Mouse (Mus musculus): ENCODE data around the gene Sema3f.

Sema3f gene

DNA sequence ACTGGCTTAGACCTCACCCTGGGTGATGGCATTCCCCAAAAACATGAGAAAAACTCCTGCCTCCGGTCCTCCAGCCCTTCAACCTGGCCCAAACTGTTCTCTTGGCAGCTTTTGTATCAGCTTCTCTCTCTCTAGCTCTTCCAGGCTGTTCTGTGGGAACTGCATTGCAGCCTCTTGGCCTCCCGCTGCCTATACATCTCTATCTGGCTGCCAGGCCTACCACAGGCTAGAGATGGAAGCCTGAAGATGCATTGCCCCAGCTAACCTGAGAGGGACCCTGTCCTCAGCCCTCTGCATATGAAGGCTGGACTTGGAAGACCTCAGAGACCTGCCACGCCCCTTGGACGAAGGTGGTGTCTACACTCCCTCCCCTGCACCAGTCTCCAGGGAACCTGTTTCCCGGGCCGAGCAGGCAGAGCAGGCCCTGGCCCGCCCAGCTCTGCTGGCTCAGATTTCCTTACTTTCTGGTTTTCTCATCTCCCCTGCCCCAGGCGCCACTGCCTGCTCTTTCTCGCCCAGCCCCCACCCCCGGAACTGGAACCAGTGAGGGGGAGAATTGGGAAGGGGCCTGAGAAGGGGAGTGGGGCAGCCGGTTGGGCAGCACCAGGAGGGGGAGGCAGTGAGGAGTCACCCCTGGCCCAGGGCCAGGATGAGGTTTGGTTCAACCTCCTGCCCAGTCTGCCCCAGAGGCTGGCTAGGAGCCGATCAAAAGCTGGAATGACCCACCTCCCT lies 4.1 kb upstream of the Sema3f start:
- DNase-seq: peak; percentile 59

DNA sequence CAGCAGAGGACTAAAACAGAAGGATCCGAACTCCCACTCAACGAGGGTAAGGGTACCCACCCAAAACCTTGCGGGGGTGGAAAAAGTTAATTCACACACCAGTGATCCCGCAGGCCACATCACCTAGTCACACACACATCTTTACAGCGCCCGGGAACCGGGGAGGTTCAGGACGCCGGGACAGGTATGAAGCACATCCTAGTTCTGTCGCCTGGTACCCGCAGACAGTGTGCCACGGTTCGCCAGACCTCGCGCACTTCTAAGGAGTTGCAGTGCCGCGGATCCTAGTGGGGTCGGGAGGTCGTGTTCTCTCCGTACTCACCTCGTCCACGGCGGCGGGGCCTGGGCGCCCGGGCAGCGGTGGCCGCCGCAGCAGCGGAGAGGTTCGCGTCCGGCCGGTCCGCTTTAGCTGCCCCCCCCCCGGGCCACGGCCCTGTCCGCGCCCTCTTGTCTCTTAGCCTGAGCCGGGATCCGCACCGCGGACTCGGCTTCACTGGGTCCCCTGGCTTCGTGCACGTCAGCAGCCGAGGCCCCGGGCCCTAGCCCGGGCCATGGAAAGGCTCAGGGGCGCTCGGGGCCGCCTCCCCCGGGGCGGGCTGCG lies 1.1 kb downstream of the Sema3f start:
- no peak for DNase-seq

DNA sequence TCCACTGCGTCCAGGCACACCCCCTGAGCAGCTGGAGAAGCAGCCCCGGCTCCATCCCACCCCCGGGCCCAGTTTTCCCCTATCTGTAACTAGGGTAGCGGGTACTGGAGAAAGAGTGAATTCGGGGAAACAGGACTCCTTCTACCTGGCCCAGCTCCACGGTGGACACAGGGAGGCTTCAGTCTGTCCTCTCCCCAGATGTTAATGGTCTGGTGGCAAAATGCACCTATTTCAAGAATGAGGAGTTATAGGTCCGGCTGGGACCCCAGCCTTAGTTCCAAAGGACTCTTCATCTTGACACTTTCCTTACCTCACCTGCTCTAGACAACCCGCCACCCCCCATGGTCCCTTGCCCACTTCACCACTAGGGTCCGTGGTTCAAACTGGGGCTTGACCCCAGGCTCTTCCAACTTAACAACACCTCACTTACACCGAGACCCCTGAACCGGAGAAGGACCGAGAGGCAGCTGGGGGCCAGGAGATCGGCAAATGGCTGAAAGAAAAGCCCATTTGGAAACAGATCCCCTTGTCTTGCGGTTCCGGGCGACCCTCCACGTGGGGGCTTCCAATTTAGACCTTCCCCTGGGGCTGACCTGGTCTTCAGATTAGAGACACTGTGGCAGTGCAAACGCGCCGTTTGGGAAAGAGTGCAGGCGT lies 1.7 kb downstream of the Sema3f start:
- DNase-seq: no peak

DNA sequence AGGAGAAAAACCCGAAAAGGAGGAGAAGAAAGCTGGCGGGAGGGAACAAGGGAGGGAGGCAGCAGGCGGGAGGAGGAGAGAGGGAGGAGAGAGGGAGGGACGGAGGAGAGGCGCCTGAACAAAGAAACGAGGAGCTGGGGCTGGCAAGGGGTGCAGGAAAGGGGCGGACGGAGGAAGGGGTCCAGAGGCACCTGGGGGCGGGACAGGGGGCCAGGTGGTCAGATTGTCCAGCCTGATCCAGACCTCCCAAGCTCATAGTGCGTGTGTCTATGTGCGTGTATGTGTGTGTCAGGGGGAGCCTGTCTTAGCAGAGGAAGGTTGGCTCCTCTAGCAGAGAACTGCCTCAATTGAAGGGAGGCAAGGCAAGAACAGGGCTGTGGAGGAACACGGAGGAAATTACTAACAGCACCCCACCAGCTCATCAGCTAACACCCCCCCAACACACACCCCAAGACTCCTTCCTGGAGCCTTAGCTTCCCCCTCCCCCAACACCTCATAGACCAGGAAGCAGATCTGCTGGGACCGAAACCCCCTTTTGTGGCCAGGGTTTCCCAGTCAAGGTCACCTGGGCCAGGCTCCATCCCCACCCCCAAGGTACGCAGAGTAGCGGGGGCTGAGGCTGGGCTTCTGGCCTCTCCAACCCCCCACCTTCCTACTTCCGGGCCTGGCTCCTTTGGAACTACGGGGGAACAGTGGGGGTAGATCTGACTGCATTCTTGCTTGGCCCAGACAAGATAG lies 2.4 kb downstream of the Sema3f start:
- DNase-seq: no peak

DNA sequence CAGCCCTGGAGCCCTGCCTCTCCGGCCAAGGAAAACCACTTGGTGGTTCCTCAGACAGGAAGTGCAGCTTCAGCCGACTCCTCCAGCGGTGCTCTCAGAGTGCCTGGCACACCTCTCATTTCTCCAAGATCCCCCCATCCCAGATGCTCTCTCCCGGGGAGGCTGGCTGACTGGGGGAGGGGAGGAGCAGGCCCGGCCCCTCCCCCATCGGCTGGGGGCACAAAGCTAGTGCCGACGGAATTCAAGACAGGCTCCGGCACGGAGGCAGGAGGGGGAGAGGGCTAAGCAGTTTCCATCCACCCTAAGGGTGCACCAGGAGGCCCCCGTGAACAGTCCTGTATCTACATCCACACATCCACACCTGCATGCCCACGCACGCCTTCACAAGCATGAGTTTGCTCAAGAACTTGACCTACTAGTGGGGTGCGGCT lies 3.5 kb downstream of the Sema3f start:
- no peak for DNase-seq

DNA sequence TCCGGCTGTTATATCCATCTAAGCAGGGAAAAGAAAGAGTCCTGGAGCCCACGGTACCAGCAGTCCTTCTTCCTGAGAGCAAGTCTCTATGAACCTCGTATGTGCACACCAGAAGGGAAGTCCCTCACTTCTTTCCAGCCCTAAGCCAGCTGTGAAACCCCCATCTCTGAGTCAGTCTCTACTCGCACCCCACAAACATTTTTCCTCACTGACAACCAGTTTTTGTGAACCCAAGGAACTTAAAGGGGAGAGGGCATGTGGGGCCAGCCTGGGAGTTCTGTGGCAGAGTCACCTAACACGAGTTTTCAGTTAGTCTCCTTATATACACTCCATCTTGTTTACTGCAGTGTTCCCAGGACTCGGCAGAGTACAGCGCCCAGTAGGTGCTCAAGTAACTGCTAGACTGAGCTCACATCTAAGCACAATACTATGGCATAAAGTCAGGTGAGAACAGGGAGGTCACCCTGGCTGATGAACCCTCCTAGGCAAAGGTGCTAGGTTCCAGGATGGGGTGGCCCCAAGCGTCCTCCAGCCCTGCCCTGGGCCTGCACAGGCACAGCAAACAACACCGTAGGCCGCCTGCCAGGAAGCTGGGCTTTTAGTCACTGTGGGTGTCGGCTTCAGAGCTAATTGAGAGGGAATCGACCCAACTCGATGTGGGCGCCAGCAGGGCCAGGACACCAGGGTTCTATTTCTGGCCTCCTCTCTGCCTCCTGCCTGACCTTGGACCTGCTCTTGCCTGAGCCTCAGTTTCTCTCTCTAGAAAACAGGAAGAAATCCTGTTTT lies 6.7 kb downstream of the Sema3f start:
- DNase-seq: no peak

DNA sequence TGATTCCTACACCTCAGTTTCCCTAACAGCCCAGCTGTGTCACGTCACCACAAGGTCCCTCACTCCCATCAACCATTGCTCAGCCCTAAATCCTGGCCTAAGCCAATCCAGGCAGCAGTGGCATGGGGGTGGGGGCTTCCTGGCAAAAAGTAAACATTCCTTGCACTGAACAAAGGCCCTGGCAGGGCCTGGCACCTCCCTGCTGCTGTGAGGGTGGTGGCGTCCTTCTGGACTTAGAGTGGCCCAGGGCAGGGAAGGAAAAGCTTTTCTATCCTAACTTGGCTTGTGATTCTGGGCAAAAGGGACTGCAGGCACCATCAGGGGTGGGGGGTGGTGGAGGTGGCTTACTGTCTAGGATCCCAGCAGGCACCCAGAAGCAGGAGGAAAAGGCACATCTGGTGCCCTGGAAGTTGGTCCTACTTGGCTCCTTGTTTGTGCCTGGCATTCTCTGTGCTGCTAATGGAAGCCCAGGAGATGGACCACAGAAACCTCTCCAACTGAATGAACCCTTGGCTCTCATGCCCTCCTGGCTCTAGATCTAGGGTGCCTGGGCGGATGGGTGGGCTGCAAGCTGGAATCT lies 7.6 kb downstream of the Sema3f start:
- no peak for DNase-seq

DNA sequence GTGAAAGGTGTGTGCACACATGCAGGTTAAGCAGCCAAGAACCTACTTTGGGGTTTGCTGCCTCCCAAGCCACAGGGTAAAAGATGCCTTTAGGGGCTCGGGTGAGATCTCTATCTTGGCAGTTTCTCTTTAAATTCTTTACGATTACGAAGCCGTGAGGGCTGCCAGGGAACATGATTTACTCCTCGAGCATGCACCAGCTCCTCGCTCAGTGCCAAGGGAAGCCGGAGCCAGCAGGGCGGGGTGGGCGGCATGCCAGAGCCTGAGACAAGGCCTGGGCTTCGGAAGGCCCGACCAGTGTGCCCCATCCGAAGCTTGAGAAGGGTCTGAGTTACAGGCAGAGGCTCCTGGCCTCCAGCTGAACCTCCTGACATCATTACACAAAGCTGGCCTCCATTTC lies 8.7 kb downstream of the Sema3f start:
- DNase-seq: peak; percentile 80

DNA sequence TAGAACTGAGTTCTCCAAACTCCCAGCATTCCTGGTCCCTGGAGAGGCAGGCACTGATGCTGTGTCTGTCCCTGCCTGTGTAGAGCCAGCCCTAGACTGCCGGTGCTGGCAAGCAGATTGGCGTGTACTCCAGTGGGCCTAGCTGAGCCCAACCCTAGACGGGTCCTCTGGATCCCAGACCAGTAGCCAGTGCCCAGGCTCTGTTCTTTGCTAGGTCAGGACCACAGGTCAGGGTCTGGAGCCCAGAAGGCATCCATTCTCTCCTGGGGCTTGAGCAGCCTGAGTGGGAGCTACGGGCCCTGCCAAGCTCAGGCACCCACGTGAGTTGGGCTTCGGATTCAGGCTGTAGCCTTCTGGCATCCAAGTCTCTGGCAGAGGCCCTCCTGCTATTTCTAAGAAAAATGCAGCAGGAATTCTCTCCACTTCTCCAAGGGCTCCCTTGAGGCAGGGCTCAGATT lies 10.1 kb downstream of the Sema3f start:
- no peak for DNase-seq

DNA sequence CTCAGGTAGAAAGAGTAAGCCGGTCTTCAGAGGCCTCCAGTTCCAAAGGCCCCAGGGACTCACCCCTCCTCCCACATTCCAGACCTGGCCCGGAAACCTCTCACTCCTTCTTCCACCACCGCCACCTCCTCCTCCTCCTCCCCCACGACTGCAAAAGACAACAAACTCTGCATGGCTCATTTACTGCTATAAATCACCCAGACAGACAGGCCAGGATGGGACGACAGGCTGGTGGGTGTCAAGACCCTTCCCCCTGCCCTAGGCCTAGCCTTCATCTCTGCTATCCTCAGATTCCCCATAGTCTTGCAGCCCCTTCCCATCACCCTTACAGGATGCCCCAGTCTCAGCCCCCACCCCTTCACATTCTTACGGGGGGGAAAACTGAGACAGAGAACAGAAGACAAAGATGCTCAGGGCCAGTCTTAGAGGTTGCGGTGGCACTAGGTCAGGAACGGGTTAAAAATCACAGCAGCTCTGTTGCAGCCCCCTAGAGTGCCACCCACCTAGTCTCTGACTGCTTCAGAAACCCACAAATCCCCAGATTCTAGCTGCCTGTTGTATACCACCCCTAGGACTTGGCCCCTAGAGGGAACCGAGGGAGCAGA lies 10.8 kb downstream of the Sema3f start:
- no peak for DNase-seq

DNA sequence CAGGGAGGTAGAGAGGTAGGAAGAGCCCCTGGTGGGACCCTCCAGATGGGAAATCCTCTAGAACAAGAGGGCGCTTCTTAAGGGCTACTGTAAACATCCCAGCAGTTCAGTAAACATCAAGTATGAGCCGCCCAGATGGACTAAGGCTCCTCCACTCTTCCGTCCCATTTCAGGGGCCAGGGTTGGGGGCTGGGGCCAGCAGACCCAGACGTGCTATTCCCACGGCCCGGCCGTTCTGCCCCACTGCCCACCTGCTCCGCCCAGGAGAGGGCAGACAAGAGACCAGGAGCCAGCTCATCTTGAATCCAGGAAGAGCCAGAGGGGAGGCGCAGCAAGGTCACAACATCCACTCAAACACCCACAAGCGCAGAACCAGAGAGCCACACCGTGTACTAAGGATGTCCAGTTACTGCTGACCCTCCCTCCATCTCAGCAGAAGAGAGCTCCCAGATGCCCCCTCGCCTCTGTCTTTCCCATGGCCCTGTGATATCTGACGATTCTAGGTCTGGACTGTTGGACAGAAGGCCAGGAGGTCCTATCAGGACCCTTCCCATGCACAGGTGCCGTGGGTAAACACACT lies 11.6 kb downstream of the Sema3f start:
- DNase-seq: no peak

DNA sequence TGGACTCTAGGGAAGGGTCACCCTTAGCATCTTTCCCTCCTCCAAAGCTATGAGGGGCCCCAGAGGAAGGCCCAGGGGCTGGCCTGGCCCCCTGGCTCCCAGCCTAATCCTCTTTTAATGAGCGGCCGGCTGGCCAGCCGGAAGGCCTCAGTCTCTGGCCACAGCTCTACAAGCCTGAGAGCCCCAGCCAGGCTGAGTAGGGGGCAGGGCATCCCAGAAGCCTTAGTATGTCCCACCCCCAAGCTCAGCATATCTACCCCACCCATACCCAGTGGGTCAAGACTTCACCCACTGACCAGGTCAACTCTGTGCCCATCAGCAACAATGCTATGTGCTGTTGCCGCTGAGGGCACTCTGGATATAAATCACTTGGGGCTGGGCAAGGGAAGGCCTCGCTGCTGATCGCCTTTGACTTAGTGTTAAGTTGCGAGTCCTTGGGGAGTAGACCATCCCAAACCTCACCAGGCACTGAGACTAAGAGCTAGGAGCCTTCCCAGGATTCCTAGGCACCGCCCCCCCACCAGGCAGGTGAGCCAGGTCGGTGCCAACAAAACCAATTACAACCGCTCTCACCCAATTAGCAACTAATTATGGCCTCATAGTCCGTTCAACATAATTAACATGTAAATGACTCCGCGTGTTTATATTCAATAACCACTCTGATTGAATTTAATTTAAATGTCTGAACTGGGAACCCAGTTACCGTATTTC lies 12.3 kb downstream of the Sema3f start:
- DNase-seq: no peak

DNA sequence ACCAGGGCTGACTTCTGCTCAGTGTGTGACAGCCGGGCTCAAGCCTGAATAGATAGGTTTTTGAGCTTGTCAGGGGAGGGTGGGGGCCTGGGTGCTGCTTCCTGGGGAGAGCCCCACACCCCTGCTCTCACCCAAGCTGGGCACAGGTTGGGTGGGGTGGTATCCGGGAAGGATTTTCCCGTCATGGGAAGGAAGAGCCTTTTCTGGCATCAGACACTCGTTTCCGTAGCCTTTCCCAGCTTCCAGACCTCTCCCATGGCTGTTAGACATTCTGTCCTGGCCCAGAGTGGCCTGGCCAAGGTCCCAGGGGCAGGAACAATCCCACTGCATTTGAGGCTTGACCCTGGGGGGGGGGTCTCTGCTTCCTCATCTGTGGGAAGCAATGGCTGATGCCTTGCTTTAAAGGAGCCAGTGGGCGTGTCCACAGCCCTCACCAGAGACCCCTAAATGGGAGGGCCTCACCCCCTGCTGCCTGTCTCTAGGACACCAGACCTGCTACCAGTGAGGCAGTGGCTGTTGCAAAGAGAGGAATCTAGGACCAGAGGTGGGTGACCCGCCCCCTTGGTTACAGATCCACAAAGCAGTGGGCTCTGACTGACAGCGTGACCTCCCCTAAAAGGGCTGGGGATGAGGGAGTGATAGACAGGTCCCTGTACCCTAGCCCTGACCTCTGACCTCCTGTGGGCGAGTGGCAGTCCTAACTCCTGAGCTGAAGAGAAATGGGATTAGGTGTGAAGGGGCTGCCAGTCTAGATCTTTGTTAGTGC lies 13.2 kb downstream of the Sema3f start:
- no peak for DNase-seq

DNA sequence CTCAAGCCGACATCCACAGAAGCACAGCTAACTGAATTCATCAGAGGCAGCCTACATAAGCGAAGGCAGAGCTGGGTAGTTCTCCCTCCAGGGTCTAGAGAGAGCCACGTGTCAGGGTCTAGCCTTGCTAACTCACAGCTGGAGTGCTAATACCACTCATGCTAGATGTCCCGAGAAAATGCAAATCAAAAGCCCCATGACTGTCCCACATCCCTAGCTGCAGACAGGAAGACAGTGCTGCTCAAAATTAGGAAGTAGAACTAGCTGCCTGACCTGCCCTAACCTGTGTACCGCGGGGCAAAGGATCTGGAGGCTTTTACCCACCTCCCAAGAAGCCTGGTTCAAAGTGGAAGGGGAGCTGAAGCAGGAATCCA lies 14.2 kb downstream of the Sema3f start:
- no peak for DNase-seq

DNA sequence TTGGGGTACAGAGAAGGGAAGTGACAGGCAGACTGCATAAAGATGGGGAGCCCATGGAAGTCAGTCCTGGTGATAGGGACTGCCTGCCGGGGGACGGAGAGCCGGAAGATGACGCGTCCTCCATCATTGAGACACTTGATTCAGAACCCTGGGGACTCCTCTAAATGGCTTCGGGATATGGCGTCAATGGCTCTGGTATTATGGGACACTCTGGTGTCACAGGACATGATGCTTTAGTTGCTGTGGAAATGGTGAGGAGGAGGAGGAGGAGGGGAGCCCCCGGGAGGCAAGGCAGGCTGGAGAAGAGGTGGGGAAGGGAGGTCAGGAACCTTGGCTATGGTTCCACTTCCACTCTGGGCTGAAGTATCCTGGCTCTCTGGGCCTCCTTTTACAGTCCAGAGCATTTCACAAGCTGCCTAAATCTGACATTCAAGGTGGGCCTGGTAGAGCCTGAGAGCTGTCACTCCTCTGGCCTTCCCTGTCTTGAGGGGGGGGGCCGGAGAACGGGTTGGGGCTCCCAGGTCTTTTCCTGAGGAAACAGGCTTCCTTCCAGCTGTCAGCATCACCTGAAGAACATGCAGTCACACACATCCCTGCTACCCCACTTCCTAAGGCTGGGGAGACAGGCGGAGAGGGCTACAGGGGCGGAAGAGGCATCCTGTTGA lies 14.7 kb downstream of the Sema3f start:
- no peak for DNase-seq

DNA sequence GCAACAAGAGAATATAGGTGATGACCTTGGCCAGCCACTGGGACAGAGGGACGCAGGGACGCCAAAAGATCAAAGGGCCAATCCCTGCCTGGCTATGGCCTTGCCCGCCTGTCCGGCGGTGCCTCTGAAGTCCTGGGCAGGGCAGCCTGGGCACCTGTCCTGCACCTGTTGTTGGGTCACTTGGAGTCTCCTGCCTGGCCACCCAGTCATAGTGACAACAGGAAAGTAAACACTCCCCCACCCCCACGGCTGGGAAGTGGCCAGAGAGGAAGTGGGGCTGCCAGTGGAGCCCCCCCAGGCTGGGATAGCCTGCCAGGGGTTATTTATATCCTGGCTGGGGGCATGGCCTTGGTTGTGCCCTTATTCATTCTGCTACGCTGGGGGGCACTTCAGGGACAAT lies 15.6 kb downstream of the Sema3f start:
- DNase-seq: no peak

DNA sequence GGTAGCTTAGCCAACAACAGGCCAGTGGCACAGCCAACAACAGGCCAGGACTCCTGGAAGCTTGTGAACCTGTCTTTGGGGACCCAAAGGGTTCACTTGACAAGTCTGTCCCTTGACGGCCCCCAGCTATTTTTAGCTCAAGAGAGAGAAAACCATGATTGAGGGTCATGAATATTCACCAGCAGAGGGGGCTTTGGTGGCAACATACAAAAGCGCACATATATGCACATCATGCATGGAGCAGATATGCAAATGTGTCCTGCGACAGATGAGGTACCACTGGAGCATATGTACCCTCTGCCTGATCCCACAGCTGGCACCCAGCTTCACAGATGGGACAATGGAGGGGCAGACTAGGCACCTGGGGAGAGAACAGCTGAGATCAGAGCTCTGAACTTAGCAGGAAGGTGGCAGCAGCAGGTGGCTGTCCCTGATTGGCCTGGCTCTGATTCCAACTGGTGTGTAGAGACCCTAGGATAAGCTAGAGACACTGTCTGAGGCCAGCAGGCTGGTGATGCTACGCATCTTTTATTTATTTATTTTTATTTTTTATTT lies 16.8 kb downstream of the Sema3f start:
- no peak for DNase-seq

DNA sequence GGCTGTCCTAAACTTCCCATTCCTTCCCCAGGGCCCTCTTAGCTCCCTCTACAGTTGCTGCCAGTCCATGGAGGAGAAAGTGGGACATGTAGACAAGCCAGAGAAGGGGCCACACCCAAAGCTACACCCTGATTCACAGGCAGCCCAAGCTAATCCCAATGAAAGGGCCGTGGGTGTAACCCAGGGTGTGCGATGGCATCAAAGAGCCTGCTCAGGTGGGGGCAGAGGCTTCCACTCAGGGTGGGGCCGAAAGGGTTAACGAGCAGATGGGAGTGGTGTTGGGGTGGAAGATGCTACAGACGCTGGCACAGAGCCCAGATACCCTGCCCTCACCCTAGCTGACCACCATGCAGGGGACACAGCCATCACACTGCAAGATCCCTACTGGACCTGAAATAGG lies 17.5 kb downstream of the Sema3f start:
- DNase-seq: no peak

DNA sequence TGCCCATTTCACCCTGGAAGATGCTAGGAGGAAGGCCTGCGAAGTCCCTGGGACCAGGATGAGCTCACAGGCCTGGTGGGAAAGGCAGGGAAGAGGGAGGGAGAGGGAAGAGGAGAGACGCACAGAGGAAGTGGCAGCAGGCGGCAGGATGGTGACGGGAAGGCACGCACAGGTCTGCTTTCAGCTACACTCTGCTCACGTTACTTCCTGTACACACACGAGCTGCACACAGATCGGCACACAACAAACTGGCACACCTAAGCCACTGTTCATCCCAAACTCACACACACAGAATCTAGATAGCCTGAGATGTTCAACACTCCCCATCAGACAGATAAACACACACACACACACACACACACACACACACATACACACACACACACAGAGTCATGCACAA lies 19.9 kb downstream of the Sema3f start:
- no peak for DNase-seq

Data from cerebellum, adult 8-10 months (tissue).